Mouse (Mus musculus): ENCODE results near the gene Nop53. TPM values are rescaled to one million over a fixed set of nuclear protein-coding genes. Genes with fewer than 3 reads are reported as not detected.

The Nop53 gene
- polyA plus RNA-seq, 1 experiment from 2014 or later: 157 TPM

DNA sequence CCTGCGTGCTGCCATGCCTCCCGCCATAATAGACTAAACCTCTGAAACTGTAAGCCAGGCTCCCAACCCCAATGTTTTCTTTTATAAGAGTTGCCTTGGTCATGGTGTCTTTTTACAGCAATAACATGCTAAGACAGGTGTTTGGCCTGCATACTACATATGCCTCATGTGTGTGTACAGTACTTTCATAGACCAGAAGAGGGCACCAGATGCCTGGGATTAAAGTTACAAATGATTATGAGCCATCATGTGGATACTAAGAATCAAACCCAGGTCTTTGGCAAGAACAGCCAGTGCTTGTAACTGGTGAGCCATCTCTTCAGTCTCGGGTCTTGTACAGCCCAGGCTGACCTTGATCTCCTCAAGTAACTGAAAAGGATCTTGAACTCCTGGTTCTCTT is 23.8 kb upstream of the Nop53 start:
- peaks cover 44% of the 10 kb centered on the region for H3K36me3 ChIP-seq
- H3K9ac ChIP-seq: no peak overlapping the region
- no peak overlapping the region for H3K4me3 ChIP-seq
- no peaks in the 10 kb centered on the region for H3K9me3 ChIP-seq (replicated peaks)
- WGBS: 89% methylated on average over 3 of the region's 3 CpGs
- 0 out of 2 replicates have a peak, but pooled peaks cover 3% of the 10 kb centered on the region for H3K4me1 ChIP-seq
- no peak overlapping the region for H3K4me2 ChIP-seq (replicated peaks)
- no peaks in the 10 kb centered on the region for H3K27me3 ChIP-seq
- no peak overlapping the region for H3K27ac ChIP-seq
- no peak for ATAC-seq (ENCODE audit: low FRiP score)

DNA sequence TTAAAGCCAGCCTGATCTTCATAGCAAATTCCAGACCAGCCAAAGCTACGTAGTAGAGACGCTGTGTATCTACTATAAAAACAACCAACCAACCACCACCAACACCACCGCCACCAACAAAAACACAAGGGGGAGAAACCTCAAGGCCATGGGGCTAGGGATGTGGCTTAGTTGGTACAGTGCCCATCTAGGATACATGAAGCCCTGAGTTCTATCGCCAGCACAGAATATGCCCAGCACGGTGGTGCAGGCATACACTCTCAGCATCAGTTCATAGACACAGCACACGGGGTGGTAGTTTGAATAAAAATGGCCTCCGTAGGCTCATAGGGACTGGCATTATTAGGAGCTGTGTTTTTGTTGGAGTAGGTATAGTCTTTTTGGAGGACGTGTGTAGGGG is 22.4 kb upstream of the Nop53 start:
- Histone ChIP-seq H3K36me3 (peaks cover 32% of the 10 kb centered on the region), H3K9ac (no peak overlapping the region), H3K27me3 (no peaks in the 10 kb centered on the region), H3K27ac (no peak overlapping the region), H3K4me2 (replicated peaks) (no peak overlapping the region), H3K4me1 (0 out of 2 replicates have a peak, but pooled peaks cover 3% of the 10 kb centered on the region), H3K4me3 (no peak overlapping the region), H3K9me3 (replicated peaks) (no peaks in the 10 kb centered on the region)
- WGBS: 88% methylated on average over 8 of the region's 8 CpGs
- ATAC-seq (ENCODE audit: low FRiP score): no peak

DNA sequence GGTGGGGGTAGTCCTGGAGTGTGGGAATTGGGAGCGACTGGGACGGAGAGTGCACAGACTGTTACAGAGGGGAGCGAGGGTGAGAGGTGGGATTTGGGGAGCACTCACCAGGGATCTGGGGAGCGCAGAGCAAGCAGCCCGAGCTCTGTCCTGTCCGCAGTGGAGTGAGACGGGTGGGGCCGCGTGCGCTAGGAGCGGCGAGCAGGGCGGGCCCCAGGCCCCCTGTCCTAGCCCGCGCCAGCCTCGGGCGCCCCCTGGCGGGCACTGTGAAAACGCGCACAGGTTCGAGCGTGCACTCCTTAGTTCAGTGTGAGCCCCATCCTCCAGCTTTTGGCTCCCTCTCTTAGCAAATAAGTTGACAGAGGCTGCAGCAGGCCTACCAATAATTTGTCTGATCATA is 21.4 kb upstream of the Nop53 start, which contains the start of gene Ehd2:
Gene Ehd2 (minus strand): TSS at position 256 of the 400 bp plus-strand sequence.
- no peaks in the 10 kb centered on the region for H3K27me3 ChIP-seq
- peaks cover 26% of the 10 kb centered on the region for H3K36me3 ChIP-seq
- H3K4me1 ChIP-seq: peaks cover 11% of the 10 kb centered on the region
- peak; percentile 74 for ATAC-seq (ENCODE audit: low FRiP score)
- WGBS: 2% methylated on average over 22 of the region's 22 CpGs
- peak within 1 kb of the TSS; percentile 52 for H3K4me2 ChIP-seq (replicated peaks)
- peak within 1 kb of the TSS; percentile 32 for H3K4me3 ChIP-seq
- H3K9ac ChIP-seq: peak within 1 kb of the TSS; percentile 15; the same call in 1 of the 2 replicates
- no peaks in the 10 kb centered on the region for H3K9me3 ChIP-seq (replicated peaks)
- H3K27ac ChIP-seq: no peak within 1 kb of the TSS

DNA sequence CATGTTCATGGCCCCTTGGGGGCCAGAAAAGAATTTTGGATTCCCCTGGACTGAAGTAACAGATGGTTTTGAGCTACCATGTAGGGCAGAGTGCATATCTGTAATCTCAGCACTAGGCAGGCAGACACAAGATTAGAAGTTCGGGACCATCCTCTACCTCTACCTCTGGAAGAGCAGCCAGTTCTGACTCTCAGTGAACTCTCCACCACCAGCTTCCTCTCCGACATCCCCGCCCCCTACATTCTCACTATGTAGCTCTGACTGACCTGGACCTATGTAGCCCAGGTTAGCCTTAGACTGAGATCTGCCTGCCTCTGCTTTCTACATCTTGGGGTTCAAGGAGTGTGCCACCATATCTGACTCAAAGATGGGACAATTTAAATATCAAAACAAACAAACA is 20.6 kb upstream of the Nop53 start:
- no peak for ATAC-seq (ENCODE audit: low FRiP score)
- Histone ChIP-seq H3K36me3 (peaks cover 18% of the 10 kb centered on the region), H3K27ac (no peak overlapping the region), H3K27me3 (no peaks in the 10 kb centered on the region), H3K4me1 (peaks cover 14% of the 10 kb centered on the region), H3K4me2 (replicated peaks) (no peak overlapping the region), H3K9me3 (replicated peaks) (no peaks in the 10 kb centered on the region), H3K9ac (no peak overlapping the region), H3K4me3 (no peak overlapping the region)
- WGBS: 81% methylated on average over 3 of the region's 3 CpGs

DNA sequence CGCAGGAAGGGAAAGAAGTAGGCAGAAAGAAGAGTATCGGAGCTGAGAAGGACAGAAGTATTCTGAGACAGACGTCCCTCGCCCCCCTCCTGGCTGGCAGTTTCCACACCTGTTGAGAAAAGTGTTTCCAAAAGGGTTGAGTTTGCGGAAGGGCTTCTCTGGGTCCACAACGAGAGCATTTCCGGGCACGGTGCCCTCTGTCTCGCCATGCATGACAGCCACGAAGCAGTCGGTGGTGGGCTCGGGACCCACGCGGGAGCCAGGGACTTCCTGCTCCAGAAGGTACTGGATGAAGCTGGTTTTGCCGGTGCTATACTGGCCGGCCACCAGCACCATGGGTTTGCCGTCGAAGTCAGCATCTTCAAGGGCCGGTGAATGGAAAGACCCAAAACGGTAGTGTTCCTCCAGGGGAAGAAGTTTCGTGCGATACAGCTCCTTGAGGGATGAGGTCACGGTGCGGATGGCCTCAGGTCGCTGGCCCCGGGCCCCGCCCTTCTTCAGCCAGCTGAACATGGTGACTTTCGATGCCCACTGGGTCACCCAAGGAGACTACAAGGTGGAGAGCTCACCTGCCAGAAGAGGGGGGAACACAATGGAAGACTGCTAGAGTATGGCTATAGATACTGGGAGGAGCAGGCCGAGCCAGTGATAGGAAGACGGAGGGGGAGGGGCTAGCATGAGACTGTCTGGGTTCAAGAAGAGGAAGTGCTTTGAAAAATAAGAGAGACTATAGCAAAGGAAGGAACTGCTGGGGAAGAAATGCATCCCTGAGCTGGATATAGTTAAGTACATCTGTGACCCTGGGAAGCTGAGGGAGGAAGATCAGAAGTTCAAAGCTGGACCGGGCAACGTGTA is 18.2 kb upstream of the Nop53 start:
- H3K9ac ChIP-seq: no peak overlapping the region
- H3K4me1 ChIP-seq: peaks cover 19% of the 10 kb centered on the region
- no peaks in the 10 kb centered on the region for H3K36me3 ChIP-seq
- H3K4me2 ChIP-seq (replicated peaks): no peak overlapping the region
- 88% methylated on average over 32 of the region's 32 CpGs for WGBS
- no peak overlapping the region for H3K4me3 ChIP-seq
- no peak for ATAC-seq (ENCODE audit: low FRiP score)
- no peaks in the 10 kb centered on the region for H3K27me3 ChIP-seq
- H3K27ac ChIP-seq: no peak overlapping the region
- no peaks in the 10 kb centered on the region for H3K9me3 ChIP-seq (replicated peaks)

DNA sequence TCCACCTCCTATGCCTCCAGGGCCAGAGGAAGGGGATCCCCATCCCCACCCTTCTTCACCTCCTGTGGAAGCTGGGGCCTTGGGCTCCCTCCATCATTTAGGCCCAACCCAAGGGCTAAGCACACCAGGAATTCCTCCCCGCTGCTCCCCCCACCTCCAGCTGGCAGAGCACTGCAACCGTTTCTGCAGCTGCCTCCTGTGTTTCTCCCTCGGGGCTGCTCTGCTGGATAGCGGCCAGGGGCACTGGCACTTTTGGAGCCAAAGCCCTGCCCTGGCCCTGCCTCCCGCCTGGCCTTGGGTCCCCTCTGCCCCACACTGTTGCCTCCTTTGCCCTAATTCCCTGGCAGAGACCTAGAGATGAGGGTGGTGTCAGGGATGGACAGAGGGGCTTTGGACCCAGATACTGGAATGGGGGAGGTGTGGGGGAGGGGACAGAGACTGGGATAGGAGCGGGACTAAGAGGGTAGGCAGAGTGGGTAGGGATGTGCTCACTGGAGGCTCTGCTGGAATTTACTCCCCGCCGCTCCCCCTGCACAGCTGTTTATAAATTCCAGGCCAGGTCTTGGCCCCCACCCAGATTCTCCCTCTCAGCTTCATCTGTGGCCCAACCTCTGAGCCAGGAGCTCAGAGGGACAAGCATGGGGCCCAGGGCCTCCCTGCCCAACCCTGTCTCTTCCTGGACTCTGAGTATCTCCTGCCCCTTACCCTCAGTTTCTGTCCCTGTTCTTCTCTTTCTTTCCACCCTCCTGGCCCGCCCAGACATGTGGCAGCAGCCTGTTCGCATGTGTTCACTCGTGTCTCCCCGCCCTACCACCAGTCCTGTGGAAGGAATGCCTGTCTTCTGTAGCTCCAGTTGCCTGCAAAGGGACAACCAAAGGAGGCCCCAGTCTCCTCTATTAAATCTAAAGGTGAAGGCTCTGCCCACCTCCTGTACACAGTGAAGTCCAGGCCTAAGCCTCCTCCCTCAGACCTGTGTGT is 16.7 kb upstream of the Nop53 start:
- no peak overlapping the region for H3K4me2 ChIP-seq (replicated peaks)
- no peaks in the 10 kb centered on the region for H3K27me3 ChIP-seq
- H3K9me3 ChIP-seq (replicated peaks): no peaks in the 10 kb centered on the region
- H3K4me1 ChIP-seq: peaks cover 19% of the 10 kb centered on the region
- 0 out of 2 replicates have a peak overlapping the region, but pooled peaks have one; percentile 30 for H3K27ac ChIP-seq
- peak; percentile 20; the same call in 1 of the 2 replicates for ATAC-seq (ENCODE audit: low FRiP score)
- WGBS: 33% methylated on average over 12 of the region's 12 CpGs
- H3K9ac ChIP-seq: peak overlapping the region; percentile 23; the same call in 1 of the 2 replicates
- no peaks in the 10 kb centered on the region for H3K36me3 ChIP-seq
- no peak overlapping the region for H3K4me3 ChIP-seq

DNA sequence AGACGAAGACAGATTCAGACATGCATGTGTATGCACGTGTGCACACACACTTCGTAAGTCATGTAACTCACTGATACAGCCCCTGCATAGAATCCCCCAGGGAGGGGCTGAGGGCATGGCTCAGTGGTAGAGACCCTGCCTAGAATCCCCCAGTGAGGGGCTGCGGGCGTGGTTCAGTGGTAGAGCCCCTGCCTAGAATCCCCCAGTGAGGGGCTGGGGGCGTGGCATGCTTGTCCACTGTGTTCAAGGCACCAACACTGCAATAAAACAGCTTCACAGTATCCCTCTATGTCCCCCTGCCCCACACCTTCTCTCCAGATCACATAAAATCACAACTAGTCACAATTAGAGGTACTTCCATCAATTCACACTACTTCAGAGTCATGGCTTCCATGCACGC is 15.9 kb upstream of the Nop53 start:
- H3K4me2 ChIP-seq (replicated peaks): no peak overlapping the region
- no peak overlapping the region for H3K4me3 ChIP-seq
- H3K9me3 ChIP-seq (replicated peaks): no peaks in the 10 kb centered on the region
- peaks cover 16% of the 10 kb centered on the region for H3K4me1 ChIP-seq
- WGBS: 88% methylated on average over 7 of the region's 7 CpGs
- no peaks in the 10 kb centered on the region for H3K36me3 ChIP-seq
- H3K9ac ChIP-seq: no peak overlapping the region
- no peaks in the 10 kb centered on the region for H3K27me3 ChIP-seq
- H3K27ac ChIP-seq: no peak overlapping the region
- no peak for ATAC-seq (ENCODE audit: low FRiP score)

DNA sequence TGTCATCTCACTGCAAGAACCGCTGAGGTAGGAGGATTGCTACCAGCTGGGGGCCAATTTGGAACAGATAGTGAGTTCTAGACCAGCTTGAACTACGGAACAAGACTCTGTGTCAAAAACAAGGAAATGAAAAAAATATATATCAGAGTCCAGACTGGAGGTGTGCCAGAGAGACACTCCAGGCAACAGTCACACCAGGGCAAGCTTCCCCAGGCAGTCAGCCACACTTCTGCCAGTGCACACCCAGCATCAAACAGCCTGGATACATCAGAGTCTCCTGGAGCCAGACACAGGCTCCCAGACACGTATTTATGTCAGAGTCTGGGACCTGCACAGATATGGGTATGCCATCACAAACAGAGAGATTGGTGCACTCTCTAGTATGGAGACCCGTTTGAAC is 15.4 kb upstream of the Nop53 start:
- no peak for ATAC-seq (ENCODE audit: low FRiP score)
- Histone ChIP-seq H3K4me3 (no peak overlapping the region), H3K4me2 (replicated peaks) (no peak overlapping the region), H3K27me3 (no peaks in the 10 kb centered on the region), H3K9me3 (replicated peaks) (no peaks in the 10 kb centered on the region), H3K9ac (no peak overlapping the region), H3K4me1 (peaks cover 16% of the 10 kb centered on the region), H3K36me3 (no peaks in the 10 kb centered on the region), H3K27ac (no peak overlapping the region)
- 75% methylated on average over 4 of the region's 4 CpGs for WGBS

DNA sequence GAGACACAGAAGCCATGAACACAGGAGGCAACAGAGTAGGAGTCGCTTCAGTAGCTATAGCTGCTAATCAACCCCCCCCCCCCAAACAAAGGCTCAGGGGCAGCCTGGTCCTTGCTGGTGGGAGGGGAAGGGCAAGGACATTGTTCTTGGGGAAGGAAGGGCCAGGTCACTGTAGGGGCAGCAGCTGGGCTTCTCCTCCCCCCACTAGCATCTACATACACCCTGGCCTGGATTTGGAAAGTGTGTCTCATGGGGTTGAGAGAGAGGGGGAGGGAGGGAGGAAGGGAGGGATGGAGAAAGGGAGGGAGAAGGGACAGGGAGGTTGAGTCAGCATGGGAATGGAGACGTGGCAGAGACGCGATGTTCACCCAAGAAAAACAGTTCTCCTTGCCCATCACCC is 14.8 kb upstream of the Nop53 start:
- H3K4me1 ChIP-seq: peaks cover 16% of the 10 kb centered on the region
- H3K36me3 ChIP-seq: no peaks in the 10 kb centered on the region
- no peak overlapping the region for H3K27ac ChIP-seq
- no peak overlapping the region for H3K4me2 ChIP-seq (replicated peaks)
- no peak overlapping the region for H3K9ac ChIP-seq
- no peak for ATAC-seq (ENCODE audit: low FRiP score)
- H3K9me3 ChIP-seq (replicated peaks): no peaks in the 10 kb centered on the region
- H3K4me3 ChIP-seq: no peak overlapping the region
- H3K27me3 ChIP-seq: no peaks in the 10 kb centered on the region
- WGBS: 33% methylated on average over 4 of the region's 4 CpGs

DNA sequence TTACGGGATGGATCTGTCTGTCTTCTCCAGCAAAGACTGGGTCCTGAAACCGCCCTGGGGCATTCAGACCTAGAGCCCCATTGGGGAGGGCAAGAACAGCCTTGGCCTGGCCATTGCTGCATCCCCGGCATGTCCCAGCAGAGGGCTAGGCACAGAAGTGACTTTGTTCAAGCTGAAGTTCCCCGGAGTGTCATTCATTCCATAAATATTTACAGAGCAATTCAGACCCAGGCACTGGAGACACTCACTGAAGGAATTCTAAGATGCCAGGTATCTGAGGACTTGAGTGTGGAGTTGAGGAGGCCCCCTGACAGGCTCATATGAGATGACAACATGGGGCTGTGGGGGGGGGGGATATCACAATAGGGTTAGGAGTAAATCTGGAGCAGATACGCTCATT is 10.3 kb upstream of the Nop53 start:
- no peak overlapping the region for H3K27ac ChIP-seq
- no peak overlapping the region for H3K4me3 ChIP-seq
- 77% methylated on average over 5 of the region's 5 CpGs for WGBS
- no peak overlapping the region for H3K9ac ChIP-seq
- peaks cover 4% of the 10 kb centered on the region; the same call in 1 of the 2 replicates for H3K27me3 ChIP-seq
- no peaks in the 10 kb centered on the region for H3K9me3 ChIP-seq (replicated peaks)
- peaks cover 12% of the 10 kb centered on the region for H3K4me1 ChIP-seq
- no peak for ATAC-seq (ENCODE audit: low FRiP score)
- H3K4me2 ChIP-seq (replicated peaks): no peak overlapping the region
- H3K36me3 ChIP-seq: no peaks in the 10 kb centered on the region

DNA sequence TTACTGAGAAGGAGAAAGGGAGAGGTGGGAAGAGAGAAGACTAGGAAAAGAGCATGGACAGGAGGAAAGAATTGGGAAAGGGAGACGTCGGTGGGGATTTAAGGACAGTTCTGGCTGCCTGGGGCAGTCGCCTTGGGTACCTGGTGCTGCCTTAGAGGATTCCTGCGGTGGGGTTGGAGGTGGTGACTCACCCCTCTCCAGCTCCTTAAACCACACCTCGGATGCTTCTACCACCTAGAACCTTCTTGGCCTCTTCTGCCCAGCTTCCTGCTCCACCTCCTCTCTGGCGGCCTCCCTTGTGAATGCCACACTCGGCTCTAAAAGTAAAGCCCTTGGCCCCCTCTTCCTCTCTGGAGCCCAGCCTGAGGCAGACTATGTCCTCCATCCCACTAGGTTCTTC is 9.6 kb upstream of the Nop53 start:
- peaks cover 7% of the 10 kb centered on the region; the same call in 1 of the 2 replicates for H3K4me1 ChIP-seq
- H3K4me3 ChIP-seq: peak overlapping the region; percentile 18
- H3K9ac ChIP-seq: peak overlapping the region; percentile 45; the same call in 1 of the 2 replicates
- H3K4me2 ChIP-seq (replicated peaks): peak overlapping the region; percentile 48
- 24% methylated on average over 7 of the region's 7 CpGs for WGBS
- peaks cover 4% of the 10 kb centered on the region; the same call in 1 of the 2 replicates for H3K27me3 ChIP-seq
- no peak for ATAC-seq (ENCODE audit: low FRiP score)
- H3K27ac ChIP-seq: no peak overlapping the region
- no peaks in the 10 kb centered on the region for H3K9me3 ChIP-seq (replicated peaks)
- H3K36me3 ChIP-seq: no peaks in the 10 kb centered on the region

DNA sequence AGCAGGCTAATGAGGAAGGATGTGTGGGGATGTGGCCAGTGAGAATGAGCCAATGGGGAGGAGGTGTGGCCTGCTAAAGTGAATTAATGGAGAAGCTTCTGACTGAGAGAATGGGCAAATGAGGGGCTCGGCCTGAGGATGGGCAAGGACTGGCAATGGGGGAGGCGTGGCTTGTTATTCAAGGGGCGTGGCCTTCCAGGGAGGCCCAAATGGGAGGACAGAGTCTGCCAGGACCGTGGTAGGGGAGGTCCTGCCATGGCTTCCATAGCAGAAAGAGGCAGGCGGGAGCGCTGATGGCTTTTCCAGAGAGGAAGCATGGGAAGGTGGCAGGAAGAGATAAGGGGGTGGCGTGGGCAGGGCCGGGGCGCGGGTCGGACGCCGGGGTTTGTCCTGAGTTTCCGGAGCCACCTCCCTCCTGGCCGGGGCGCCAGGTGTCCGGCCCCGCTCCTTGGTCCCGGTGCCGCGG is 9.1 kb upstream of the Nop53 start:
- H3K27me3 ChIP-seq: peaks cover 4% of the 10 kb centered on the region; the same call in 1 of the 2 replicates
- WGBS: 3% methylated on average over 16 of the region's 21 CpGs
- no peak overlapping the region for H3K27ac ChIP-seq
- H3K4me2 ChIP-seq (replicated peaks): peak overlapping the region; percentile 48
- H3K4me1 ChIP-seq: peaks cover 7% of the 10 kb centered on the region; the same call in 1 of the 2 replicates
- no peaks in the 10 kb centered on the region for H3K36me3 ChIP-seq
- peak overlapping the region; percentile 18 for H3K4me3 ChIP-seq
- no peaks in the 10 kb centered on the region for H3K9me3 ChIP-seq (replicated peaks)
- H3K9ac ChIP-seq: peak overlapping the region; percentile 45; the same call in 1 of the 2 replicates
- ATAC-seq (ENCODE audit: low FRiP score): peak; percentile 55

Measured in hindbrain, embryonic 12.5 days (tissue).